Mouse (Mus musculus) brain, embryonic 14.5 days (tissue): ENCODE measurements around the gene Pex7.

Source experiments
- CTCF ChIP-seq: fragments of 200-500 bp; IDR thresholded peaks from 2 replicates; pipeline ENCODE4 v1.5.1; 2012; ENCODE audit warnings: inconsistent platforms, mild to moderate bottlenecking, moderate library complexity, borderline replicate concordance; ENCODE audit not compliant: insufficient read depth, insufficient read length; ENCODE audit errors: extremely low read depth
- POLR2A ChIP-seq: fragments of 200-500 bp; IDR thresholded peaks from 2 replicates; pipeline ENCODE4 v1.6.1; 2012; ENCODE audit warnings: mild to moderate bottlenecking, inconsistent platforms, borderline replicate concordance; ENCODE audit not compliant: poor library complexity, insufficient read depth, insufficient read length, severe bottlenecking; ENCODE audit errors: extremely low read depth

- TF ChIP-seq POLR2A (no peak), CTCF (no peak)
Observed at GRCm38 (mm10) chr10:19831072-19831849, 76.2 kb downstream of the Pex7 start.
